Mouse (Mus musculus) liver, adult 2 months (tissue): ENCODE measurements around the gene Scarb1. TPM values are rescaled to one million over a fixed set of nuclear protein-coding genes. Genes with fewer than 3 reads are reported as not detected.

Source experiments
- DNase-seq: peaks from one replicate; pipeline ENCODE4 v3.0.0-alpha.2; 2011; ENCODE audit warnings: low read depth, low spot score; ENCODE audit errors: extremely low read depth
- H3K27ac ChIP-seq: fragments of 200-500 bp; replicated peaks from 2 replicates; pipeline ENCODE4 v1.5.1; 2012; ENCODE audit warnings: low read depth, mild to moderate bottlenecking, control low read depth, inconsistent platforms, low read length; ENCODE audit not compliant: insufficient read depth
- H3K27me3 ChIP-seq: fragments of 200-500 bp; 2 replicates; pipeline ENCODE4 v1.6.1; 2012; ENCODE audit warnings: mild to moderate bottlenecking, moderate library complexity, low read length, inconsistent platforms; ENCODE audit not compliant: control insufficient read depth, insufficient read depth
- H3K36me3 ChIP-seq: fragments of 200-500 bp; 2 replicates; pipeline ENCODE4 v1.6.1; 2012; ENCODE audit warnings: low read length, inconsistent platforms; ENCODE audit not compliant: control insufficient read depth, insufficient read depth
- H3K4me1 ChIP-seq: fragments of 200-500 bp; 2 replicates; pipeline ENCODE4 v1.6.1; 2011; ENCODE audit warnings: low read length; ENCODE audit not compliant: control insufficient read depth, insufficient read depth
- H3K4me3 ChIP-seq: fragments of 200-500 bp; 2 replicates; pipeline ENCODE4 v1.5.1; 2011; ENCODE audit warnings: low read depth, mild to moderate bottlenecking, control low read depth, low read length, moderate library complexity; ENCODE audit not compliant: insufficient read depth
- H3K79me2 ChIP-seq: fragments of 200-500 bp; 2 replicates; pipeline ENCODE4 v1.6.1; 2012; ENCODE audit warnings: inconsistent platforms, mild to moderate bottlenecking, low read length, moderate library complexity; ENCODE audit not compliant: control insufficient read depth, insufficient read depth
- H3K9ac ChIP-seq: fragments of 200-500 bp; 2 replicates; pipeline ENCODE4 v1.6.1; 2012; ENCODE audit warnings: low read depth, mild to moderate bottlenecking, control low read depth, inconsistent platforms, low read length
- CTCF ChIP-seq: fragments of 200-500 bp; IDR thresholded peaks from 2 replicates; pipeline ENCODE4 v1.5.1; 2011; ENCODE audit warnings: low read depth, low read length, control low read depth
- POLR2A ChIP-seq: fragments of 200-500 bp; IDR thresholded peaks from 2 replicates; pipeline ENCODE4 v1.6.1; 2011; ENCODE audit warnings: low read length, control low read depth; ENCODE audit not compliant: insufficient read depth; ENCODE audit errors: extremely low read depth
- WGBS: fragments of 180-500 bp; shearing (Covaris S2); methylation state at CpG from one replicate; pipeline ENCODE4 v1.1.7; 2018; 5-methylcytosine and 5-hydroxymethylcytosine counted together
- polyA plus RNA-seq: library from polyadenylated mRNA; depleted of rRNA; stranded (reverse); fragments of >200 nt; gene quantifications from 2 replicates; pipeline ENCODE4 v1.2.3, GENCODE M21; 2012
- total RNA-seq: library from RNA; depleted of rRNA; stranded (reverse); fragments of >200 nt; gene quantifications from 2 replicates; pipeline ENCODE4 v1.2.3, GENCODE M21; 2014

Gene Scarb1
- total and polyA plus RNA-seq, 2 experiments: 72.4 to 189 TPM

- H3K9ac ChIP-seq: no peak overlapping the region
- no peak for DNase-seq
Observed at GRCm38 (mm10) chr5:125370950-125371693, 30.2 kb upstream of the Scarb1 start.

GRCm38 (mm10) chr5:125368568-125368967 is 27.7 kb upstream of the Scarb1 start:
- no peak overlapping the region for H3K4me3 ChIP-seq
- no peak overlapping the region for H3K27ac ChIP-seq
- 2% methylated on average over 4 of the region's 4 CpGs for WGBS
- DNase-seq: peak; percentile 65
- H3K4me1 ChIP-seq: no peaks in the 10 kb centered on the region
- no peak overlapping the region for H3K9ac ChIP-seq
- H3K36me3 ChIP-seq: no peaks in the 10 kb centered on the region
- H3K27me3 ChIP-seq: no peaks in the 10 kb centered on the region
- H3K79me2 ChIP-seq: no peaks in the 10 kb centered on the region
- TF ChIP-seq POLR2A (no peak), CTCF (peak; percentile 55; the same call in 1 of the 2 replicates)

More at GRCm38 (mm10) chr5:125370950-125371693, 30.2 kb upstream of the Scarb1 start:
- Histone ChIP-seq H3K36me3 (no peaks in the 10 kb centered on the region), H3K27me3 (no peaks in the 10 kb centered on the region), H3K4me3 (no peak overlapping the region), H3K79me2 (no peaks in the 10 kb centered on the region), H3K4me1 (no peaks in the 10 kb centered on the region), H3K27ac (no peak overlapping the region)
- TF ChIP-seq CTCF: peak; percentile 12; the same call in 1 of the 2 replicates
- no peak for TF ChIP-seq POLR2A
- 85% methylated on average over 7 of the region's 7 CpGs for WGBS

- Histone ChIP-seq H3K36me3 (no peaks in the 10 kb centered on the region), H3K4me3 (no peak overlapping the region), H3K79me2 (no peaks in the 10 kb centered on the region), H3K9ac (no peak overlapping the region), H3K27ac (no peak overlapping the region), H3K4me1 (no peaks in the 10 kb centered on the region), H3K27me3 (no peaks in the 10 kb centered on the region)
- TF ChIP-seq CTCF: no peak
- 62% methylated on average over 5 of the region's 5 CpGs for WGBS
- DNase-seq: no peak
Observed at GRCm38 (mm10) chr5:125368156-125368555, 27.3 kb upstream of the Scarb1 start.

GRCm38 (mm10) chr5:125364851-125365429 is 24.0 kb upstream of the Scarb1 start:
- 64% methylated on average over 4 of the region's 4 CpGs for WGBS
- Histone ChIP-seq H3K9ac (no peak overlapping the region), H3K79me2 (no peaks in the 10 kb centered on the region), H3K36me3 (no peaks in the 10 kb centered on the region), H3K4me1 (0 out of 2 replicates have a peak, but pooled peaks cover 1% of the 10 kb centered on the region), H3K4me3 (no peak overlapping the region), H3K27ac (no peak overlapping the region), H3K27me3 (no peaks in the 10 kb centered on the region)
- no peak for DNase-seq
- no peak for TF ChIP-seq CTCF
- no peak for TF ChIP-seq POLR2A

- 80% methylated on average over 7 of the region's 7 CpGs for WGBS
- Histone ChIP-seq H3K27me3 (no peaks in the 10 kb centered on the region), H3K4me3 (no peak overlapping the region), H3K79me2 (no peaks in the 10 kb centered on the region), H3K36me3 (no peaks in the 10 kb centered on the region), H3K9ac (no peak overlapping the region), H3K4me1 (0 out of 2 replicates have a peak, but pooled peaks cover 1% of the 10 kb centered on the region), H3K27ac (no peak overlapping the region)
- DNase-seq: peak; percentile 42
- TF ChIP-seq POLR2A (no peak), CTCF (no peak)
Observed at GRCm38 (mm10) chr5:125363894-125364293, 23.0 kb upstream of the Scarb1 start.

GRCm38 (mm10) chr5:125360981-125361510 is 20.2 kb upstream of the Scarb1 start:
- H3K9ac ChIP-seq: no peak overlapping the region
- no peak overlapping the region for H3K27ac ChIP-seq
- H3K79me2 ChIP-seq: no peaks in the 10 kb centered on the region
- no peak overlapping the region for H3K4me3 ChIP-seq
- no peaks in the 10 kb centered on the region for H3K27me3 ChIP-seq
- no peaks in the 10 kb centered on the region for H3K36me3 ChIP-seq
- TF ChIP-seq CTCF (no peak), POLR2A (no peak)
- 0 out of 2 replicates have a peak, but pooled peaks cover 1% of the 10 kb centered on the region for H3K4me1 ChIP-seq
- DNase-seq: no peak
- WGBS: 72% methylated on average over 16 of the region's 16 CpGs
